Mouse (Mus musculus): ENCODE measurements around the gene Psmb7.

DNA sequence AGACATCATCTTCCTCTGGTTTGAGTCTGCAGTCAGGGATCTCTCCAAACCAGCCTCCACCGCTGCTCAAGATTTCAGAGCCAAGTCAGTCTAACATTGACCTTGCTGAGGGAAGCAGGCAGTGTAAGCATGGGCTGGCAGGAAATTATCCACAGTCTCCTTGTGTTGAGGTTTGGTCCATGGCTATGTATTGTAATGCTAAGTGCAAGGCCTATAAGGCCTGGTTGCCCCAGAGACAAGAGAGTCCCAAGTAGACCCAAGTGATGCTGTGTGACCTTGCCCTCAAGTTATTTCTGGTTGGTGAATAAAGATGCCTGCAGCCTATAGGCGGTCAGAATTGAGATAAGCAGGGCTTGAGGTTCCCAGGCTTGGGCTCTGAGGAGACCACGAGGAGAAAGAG is 87.2 kb downstream of the Psmb7 start:
- TF ChIP-seq POLR2A (IDR thresholded peaks at IDR 0.05; ENCODE audit: borderline replicate concordance, extremely low read depth, insufficient read depth, insufficient read length, poor library complexity, severe bottlenecking) = no peak
- no peak for TF ChIP-seq CTCF (IDR thresholded peaks at IDR 0.05; ENCODE audit: borderline replicate concordance, extremely low read depth, insufficient read depth, insufficient read length)
